Mouse (Mus musculus) brain, embryonic 14.5 days (tissue): ENCODE data around the gene Nsmce4a. TPM values are rescaled to one million over a fixed set of nuclear protein-coding genes. Genes with fewer than 3 reads are reported as not detected.
"Not testable (repeated sequence)": the region's sequence is repeated elsewhere in the genome, so short reads cannot be mapped to it uniquely, and the experiment has no call there.

Experiments
- DNase-seq: peaks from one replicate; pipeline ENCODE4 v3.0.0-alpha.2; 2011; ENCODE audit warnings: low read depth
- CTCF ChIP-seq: fragments of 200-500 bp; IDR thresholded peaks from 2 replicates; pipeline ENCODE4 v1.5.1; 2012; ENCODE audit warnings: inconsistent platforms, mild to moderate bottlenecking, moderate library complexity, borderline replicate concordance; ENCODE audit not compliant: insufficient read depth, insufficient read length; ENCODE audit errors: extremely low read depth
- POLR2A ChIP-seq: fragments of 200-500 bp; IDR thresholded peaks from 2 replicates; pipeline ENCODE4 v1.6.1; 2012; ENCODE audit warnings: mild to moderate bottlenecking, inconsistent platforms, borderline replicate concordance; ENCODE audit not compliant: poor library complexity, insufficient read depth, insufficient read length, severe bottlenecking; ENCODE audit errors: extremely low read depth
- polyA plus RNA-seq: library from polyadenylated mRNA; depleted of rRNA; stranded (reverse); fragments of >200 nt; gene quantifications from 2 replicates; pipeline ENCODE4 v1.2.3, GENCODE M21; 2012

Gene Nsmce4a
- polyA plus RNA-seq, 1 experiment: 55.8 TPM

DNA sequence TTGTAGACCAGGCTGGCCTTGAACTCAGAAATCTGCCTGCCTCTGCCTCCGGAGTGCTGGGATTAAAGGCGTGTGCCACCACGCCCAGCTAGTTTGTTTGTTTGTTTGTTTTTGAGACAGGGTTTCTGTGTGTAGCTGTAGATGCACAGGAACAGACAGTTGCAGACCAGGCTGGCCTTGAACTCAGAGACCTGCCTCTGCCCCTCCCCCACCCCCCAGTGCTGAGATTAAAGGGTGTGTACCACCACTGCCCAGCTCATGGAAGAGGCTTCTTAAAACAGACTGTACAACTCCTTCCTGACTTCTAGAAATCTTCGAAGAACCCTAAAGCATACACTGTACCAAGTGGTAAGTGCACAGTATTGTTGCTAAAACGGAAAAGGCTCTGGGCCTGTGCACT is 27.5 kb downstream of the Nsmce4a start:
- no peak for DNase-seq
- TF ChIP-seq POLR2A: no peak

DNA sequence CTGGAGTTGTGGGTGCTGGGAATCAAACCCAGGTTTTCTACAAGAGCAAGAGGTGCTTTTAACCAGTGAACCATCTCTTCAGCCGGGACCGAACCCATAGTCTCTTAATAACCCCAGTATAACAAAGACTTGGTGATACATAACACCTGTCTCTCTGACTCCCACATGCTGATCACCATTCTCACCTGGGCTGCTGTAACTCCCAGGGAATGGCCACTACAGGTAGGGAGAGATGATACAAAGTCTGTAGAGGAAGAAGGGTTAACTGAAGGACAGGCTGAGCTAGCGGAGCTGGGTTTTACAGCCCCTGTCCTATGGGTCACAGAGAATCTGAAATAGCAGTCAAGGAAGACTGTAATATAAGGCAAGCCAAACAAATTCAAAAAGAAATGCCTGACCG is 29.7 kb downstream of the Nsmce4a start:
- DNase-seq: no peak
- TF ChIP-seq POLR2A: no peak
- TF ChIP-seq CTCF: no peak

DNA sequence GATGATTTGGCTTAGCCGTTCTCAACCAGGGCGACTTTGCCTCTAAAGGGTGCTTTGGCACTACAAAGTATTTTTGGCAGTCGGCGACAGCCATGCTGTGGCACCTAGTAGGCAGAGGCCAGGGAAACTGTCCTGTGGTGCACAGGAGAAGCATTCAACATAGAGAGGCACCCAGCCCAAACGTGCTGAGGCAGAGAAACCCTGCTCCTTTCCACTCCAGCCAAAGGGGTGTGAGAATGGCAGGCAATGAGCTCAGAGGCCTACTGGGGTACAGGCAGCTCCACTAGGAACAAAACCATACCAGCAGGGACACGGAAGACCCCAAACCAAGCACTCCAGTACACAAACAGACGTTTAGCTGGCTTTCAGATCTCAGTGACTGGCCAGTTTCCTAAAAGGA is 32.7 kb downstream of the Nsmce4a start:
- TF ChIP-seq POLR2A: no peak
- TF ChIP-seq CTCF: no peak

DNA sequence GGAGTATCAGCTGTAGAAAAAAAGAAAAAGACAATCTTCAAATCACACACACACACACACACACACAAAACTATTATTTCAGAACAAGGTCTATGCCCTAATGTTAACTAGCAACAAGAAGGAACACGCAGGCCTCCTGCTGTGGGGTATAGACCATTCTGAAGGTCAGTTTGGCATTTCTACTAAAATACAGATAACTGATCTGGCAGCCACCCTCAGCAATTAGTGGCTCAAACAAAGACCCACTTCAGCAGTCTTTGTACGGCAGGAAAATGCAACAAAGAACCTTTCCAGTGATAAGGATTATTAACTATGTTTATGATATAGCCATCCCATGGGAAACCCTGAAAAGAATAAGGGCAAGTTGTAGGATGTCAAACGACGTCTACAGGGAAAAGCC is 35.9 kb downstream of the Nsmce4a start:
- no peak for TF ChIP-seq CTCF
- no peak for DNase-seq

More for the DNA sequence above, 32.7 kb downstream of the Nsmce4a start:
- DNase-seq: no peak

DNA sequence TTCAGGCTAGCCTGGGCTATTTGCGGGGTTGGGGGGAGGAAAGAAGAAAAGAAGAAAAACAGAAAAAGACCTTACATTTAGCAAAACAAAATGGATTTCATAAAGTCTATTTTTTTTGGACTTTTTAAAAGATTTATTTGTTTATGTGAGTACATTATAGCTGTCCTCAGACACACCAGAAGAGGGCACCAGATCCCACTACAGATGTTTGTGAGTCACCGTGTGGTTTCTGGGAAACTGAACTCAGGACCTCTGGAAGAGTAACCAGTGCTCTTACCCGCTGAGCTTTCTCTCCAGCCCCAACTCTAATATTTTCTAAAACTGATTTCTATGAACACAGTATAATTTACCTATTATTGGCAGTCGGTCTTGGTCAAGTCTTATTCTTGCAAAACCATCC is 37.7 kb downstream of the Nsmce4a start:
- TF ChIP-seq CTCF (peak; percentile 26; the same call in 1 of the 2 replicates), POLR2A (no peak)
- no peak for DNase-seq

DNA sequence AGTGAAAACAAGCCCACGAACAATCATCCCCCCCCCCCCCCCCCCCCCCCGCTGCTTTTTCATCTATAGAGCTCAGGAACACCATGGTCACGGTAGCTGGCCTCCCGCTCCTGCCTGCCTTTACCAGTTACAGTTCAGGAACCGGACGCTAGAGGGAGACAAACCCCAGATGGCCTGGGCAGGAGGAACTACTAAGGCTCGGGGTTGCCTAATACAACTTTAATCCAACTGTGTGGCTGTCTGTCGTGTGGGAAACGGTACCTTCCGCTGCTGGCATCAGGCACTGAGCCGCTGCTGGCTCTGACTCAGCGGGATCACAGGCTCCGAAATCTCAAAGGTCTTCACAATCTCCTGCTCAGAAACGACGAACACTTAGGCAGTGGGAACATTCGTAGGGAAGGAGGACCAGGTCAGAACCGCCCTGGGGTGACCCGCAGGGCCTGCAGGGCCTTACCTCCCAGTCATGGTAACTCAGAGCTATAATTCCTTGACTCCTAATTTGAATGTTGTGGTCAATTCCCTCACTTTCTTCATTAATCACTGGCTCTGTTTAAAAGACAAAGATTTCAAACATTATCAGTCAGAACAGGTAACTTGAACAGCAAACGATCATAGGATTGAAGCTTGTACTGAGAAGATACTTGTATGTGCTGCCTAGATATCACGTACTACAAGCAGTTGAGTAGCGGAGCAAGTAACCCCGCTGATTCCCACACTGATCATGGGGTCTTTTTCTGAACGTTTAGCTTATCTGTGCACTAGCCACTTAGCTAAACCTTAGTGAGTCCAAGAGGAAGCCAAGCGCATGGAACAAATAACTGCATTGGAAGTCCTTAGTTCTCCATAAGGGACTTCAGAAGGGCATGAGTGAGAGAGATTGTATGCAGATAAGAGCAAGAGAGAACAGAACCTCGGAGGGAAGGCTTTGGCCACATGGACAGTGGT is 39.3 kb downstream of the Nsmce4a start:
- TF ChIP-seq POLR2A (no peak), CTCF (peak; percentile 98)
- peak; percentile 87 for DNase-seq

DNA sequence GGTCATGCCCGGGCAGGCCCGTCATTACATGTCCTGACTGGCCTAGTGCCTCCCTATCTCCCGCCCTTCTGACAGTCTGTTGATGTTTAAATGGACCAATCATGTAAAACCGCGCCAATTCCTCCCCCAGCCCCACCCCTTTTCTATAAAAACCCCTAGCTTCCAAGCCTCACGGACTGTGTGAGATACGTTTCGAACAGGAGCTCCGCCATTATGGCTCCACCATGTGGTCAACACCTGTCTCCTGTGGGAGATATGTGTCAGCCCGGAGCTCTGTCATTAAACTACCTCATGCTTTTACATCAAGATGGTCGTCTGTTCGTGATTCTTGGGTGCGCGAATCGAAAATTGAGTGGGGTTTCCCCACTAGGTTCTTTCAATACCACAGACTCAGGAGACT is 41.8 kb downstream of the Nsmce4a start:
- DNase-seq: not testable (repeated sequence)

DNA sequence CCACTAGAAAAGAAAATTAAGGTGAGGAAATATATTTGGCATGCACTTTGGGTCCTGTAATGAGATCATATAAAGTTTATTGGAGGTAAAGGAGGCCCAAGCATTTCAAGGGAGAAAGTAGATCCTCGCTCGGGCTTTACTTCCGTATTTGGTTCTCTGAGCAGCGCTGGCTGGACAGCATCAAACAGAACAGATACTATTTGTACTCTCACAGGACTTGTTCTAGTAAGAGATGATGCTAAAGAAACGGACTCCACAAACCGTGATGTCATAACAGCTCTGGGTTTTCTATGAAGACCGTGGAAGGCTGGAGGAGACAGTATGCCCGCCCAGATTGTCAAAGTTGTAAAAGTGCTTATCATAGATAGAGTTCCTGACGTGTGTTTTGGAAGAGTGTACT is 45.6 kb downstream of the Nsmce4a start:
- no peak for DNase-seq
- TF ChIP-seq CTCF (no peak), POLR2A (no peak)

DNA sequence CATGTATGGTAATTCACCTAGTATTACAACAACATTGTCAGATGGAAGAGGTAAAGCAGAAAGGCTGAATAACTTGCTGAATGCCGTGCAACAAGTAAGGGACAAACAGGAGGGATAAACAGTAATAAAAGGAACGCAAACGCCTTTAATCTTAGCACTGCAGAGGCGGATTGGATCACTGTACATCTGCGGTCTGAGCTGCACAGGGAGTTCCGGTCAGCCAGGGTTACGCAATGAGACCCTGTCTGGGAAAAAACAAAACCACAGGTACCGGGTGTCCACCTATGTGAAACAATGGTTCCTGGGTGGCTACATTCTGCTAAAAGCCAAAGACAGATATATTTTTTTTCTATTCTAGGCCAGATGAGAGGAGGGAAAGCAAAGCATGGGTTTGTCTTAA is 49.5 kb downstream of the Nsmce4a start:
- TF ChIP-seq CTCF (no peak), POLR2A (no peak)
- DNase-seq: no peak

DNA sequence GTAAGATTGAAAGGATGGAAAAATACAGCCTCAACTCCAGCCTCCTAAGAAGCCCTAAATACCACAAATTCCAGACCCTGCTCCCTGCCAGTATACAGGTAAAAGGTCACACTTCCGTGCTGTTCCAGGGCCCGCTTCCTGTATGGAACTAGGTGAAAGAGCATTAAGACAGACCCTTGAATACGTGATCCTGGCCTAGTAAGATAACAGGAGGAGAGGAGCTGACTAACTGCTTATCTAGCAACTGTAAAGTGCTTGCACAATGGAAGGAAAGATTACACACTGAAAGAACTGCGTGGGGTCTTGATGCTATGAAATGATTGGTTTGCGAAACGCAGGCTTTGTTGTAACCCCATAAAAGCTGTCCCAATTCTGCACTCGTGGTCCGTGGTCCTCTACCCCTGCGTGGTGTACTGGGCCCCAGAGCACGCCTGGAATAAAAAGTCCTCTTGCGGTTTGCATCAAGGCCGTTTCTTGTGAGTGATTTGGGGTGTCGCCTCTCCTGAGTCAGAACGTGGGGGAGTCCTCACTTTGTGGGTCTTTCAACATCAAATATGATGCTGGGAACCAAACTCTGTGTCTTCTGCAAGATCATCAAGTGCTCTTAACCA is 52.0 kb downstream of the Nsmce4a start:
- DNase-seq: no peak
- TF ChIP-seq CTCF: no peak
- no peak for TF ChIP-seq POLR2A

DNA sequence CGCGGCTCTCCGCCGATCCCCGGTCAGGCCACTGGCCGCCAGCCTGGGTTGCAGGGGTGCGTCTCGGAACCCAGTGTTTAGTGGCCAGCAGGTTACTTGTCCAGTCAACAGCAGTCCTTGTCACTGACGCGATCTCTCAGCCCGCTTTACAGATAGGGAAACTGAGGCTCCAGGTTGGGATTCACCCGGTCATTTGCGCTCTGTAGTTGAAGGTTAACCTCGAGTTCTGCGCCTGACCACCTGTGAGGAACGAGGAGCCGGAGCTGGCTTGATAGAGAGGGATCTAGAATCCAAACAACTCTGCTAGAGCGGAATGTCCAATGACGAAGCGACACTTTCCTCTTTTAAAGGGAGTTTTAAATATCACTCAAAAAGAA is 52.9 kb downstream of the Nsmce4a start, which contains the start of gene Ate1:
Gene Ate1 (minus strand): TSS at position 321 of the 377 bp plus-strand sequence.
- no peak for TF ChIP-seq POLR2A
- no peak for TF ChIP-seq CTCF
- DNase-seq: no peak

DNA sequence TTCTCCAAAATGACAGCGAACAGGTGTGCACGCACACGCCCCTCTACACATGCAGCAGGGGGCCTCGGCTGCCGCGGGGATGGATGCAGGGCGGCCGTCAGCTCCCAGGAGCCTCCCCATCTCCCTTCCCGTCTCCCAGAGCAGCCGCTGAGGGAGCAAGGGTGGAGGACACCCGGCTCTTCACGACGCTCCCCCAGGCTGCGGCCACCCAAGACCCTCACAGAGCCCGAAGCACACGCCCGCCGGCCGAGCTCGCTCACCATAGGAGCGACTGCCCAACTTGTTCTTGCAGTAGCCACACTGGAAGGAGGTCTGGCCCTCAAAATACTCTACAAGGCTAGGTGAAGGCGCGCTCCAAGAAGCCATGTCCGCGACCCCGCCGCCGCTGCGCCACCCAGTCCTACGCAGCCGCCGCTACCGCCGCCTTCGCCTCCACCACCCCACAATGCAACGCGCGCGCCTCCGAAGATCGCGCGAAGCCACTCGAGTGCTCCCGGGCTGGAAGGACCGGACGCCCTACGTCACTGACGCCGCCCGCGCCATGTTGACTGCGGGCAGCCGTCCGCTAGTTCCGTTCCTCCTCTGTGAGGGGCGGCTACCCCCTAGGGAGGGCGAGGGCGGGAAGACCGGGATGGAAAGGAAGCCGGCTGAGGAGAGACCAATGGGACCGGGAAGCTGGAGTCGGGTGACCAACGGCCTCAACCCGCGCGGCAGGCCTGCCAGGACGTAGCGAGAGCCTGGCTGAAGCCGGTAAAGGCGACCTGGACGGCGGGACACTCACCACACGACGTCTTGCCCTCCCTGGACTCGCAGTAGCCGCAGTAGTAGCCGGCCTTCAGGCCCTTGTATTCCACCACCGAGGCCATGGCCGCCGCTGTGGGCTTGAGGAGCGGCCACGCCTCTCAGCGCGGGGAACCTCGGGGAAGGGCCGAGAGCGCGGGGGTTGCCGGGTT is 53.5 kb downstream of the Nsmce4a start:
- peak; percentile 99 for DNase-seq
- TF ChIP-seq CTCF (no peak), POLR2A (peak; percentile 89)
